Mouse (Mus musculus): ENCODE results near the gene Nfkb2.

DNA sequence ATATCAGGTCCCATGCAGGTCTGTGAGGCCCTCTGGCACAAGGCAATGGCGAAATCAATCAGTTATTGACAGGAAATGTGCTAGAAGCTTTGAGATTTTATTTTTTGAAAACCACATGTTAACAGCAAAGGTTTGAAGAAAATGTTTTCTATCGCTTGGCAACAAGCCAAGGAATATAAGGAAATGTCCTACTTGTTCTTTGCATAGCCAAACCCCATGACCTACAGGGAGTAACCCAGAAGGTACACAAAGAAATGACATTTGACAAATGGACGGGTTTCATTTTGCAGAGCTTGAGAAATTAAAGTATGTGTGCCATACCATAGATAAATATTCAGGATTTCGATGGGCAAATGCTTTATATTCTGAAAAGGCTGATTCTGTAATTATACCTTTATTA lies 7.2 kb upstream of the Nfkb2 start:
- TF ChIP-seq CTCF (IDR thresholded peaks at IDR 0.05; ENCODE audit: extremely low read depth, insufficient read length, insufficient replicate concordance, low read depth, low read length), result no peak
- TF ChIP-seq POLR2A (IDR thresholded peaks at IDR 0.05; ENCODE audit: low read depth, low read length), result no peak
